Mouse (Mus musculus) kidney, postnatal 25 days (tissue): Measurements from ENCODE around the gene Ddx50.
"Not testable (repeated sequence)": the region's sequence is repeated elsewhere in the genome, so short reads cannot be mapped to it uniquely, and the experiment has no call there.

Source experiments
- DNase-seq, 2 experiments: peaks; one replicate each; pipeline ENCODE4 v3.0.0; 2021; ENCODE audit warnings: mixed read lengths in 2 of 2

Ddx50 gene

GRCm38 (mm10) chr10:62601053-62601791 lies 49.8 kb downstream of the Ddx50 start:
- DNase-seq = no peak

GRCm38 (mm10) chr10:62600056-62600455 lies 51.0 kb downstream of the Ddx50 start:
- no peak for DNase-seq

GRCm38 (mm10) chr10:62599311-62599710 lies 51.7 kb downstream of the Ddx50 start:
- DNase-seq = not testable (repeated sequence)

- DNase-seq = no peak
Measured at GRCm38 (mm10) chr10:62592496-62592895, 58.5 kb downstream of the Ddx50 start.

- DNase-seq = peak; percentile 86 to 97
Measured at GRCm38 (mm10) chr10:62590200-62590599, 60.8 kb downstream of the Ddx50 start.

- peak in 1 of 2 experiments; percentile 57 for DNase-seq
Measured at GRCm38 (mm10) chr10:62588616-62589015, 62.4 kb downstream of the Ddx50 start.

GRCm38 (mm10) chr10:62583245-62583644 lies 67.8 kb downstream of the Ddx50 start:
- DNase-seq = no peak

- DNase-seq = no peak
Measured at GRCm38 (mm10) chr10:62582701-62583100, 68.3 kb downstream of the Ddx50 start.

GRCm38 (mm10) chr10:62582263-62582662 lies 68.8 kb downstream of the Ddx50 start:
- no peak for DNase-seq

- DNase-seq = not testable (repeated sequence)
Measured at GRCm38 (mm10) chr10:62579129-62579528, 71.9 kb downstream of the Ddx50 start.

- peak; percentile 98 to 100 for DNase-seq
Measured at GRCm38 (mm10) chr10:62578338-62579100, 72.5 kb downstream of the Ddx50 start, which contains the start of gene Kif1bp. Gene Kif1bp (minus strand): TSS chr10:62578457.

- no peak for DNase-seq
Measured at GRCm38 (mm10) chr10:62577673-62578337, 73.2 kb downstream of the Ddx50 start.

GRCm38 (mm10) chr10:62575001-62575400 lies 76.0 kb downstream of the Ddx50 start:
- DNase-seq = no peak

- DNase-seq = peak in 1 of 2 experiments; percentile 14
Measured at GRCm38 (mm10) chr10:62570126-62570871, 80.7 kb downstream of the Ddx50 start.

- DNase-seq = no peak
Measured at GRCm38 (mm10) chr10:62568861-62569260, 82.2 kb downstream of the Ddx50 start.
